Mouse (Mus musculus) layer of hippocampus, adult 8-10 months (tissue): ENCODE measurements around the gene 1700017N19Rik. TPM values are rescaled to one million over a fixed set of nuclear protein-coding genes. Genes with fewer than 3 reads are reported as not detected.
"Not testable (repeated sequence)": the region's sequence is repeated elsewhere in the genome, so short reads cannot be mapped to it uniquely, and the experiment has no call there.

Experiments
- DNase-seq, 2 experiments: peaks; one replicate each; pipeline ENCODE4 v3.0.0; 2022; ENCODE audit warnings: low spot score in 2 of 2
- total RNA-seq, 4 experiments: library from RNA; stranded (reverse); gene quantifications; 2 replicates each; pipeline ENCODE4 v1.2.4; 2022

1700017N19Rik gene
- not detected for total RNA-seq

DNA sequence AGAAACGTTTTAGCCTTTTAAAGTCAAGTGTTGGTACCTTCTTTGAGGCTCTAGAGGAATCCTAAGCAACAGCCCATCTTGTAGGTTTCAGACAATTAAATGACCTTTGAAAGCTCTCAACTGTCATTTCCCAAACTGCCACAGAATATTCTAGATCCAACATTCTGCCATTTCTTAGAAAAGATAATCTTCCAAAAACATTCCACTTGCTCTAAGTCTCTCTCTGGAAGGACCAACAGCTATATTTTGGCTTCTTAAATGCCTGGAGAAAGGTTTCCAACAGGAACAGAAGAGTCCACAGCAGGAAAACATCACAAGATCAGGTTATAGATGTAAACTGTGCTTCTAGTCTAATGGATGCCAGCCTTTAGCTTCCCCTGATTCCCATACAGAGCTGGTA lies at the start of gene 1700017N19Rik, which contains the start of gene 4930430F08Rik:
1700017N19Rik (plus strand) TSS at position 162 of the 400 bp plus-strand sequence.
4930430F08Rik (minus strand) TSS at position 101 of the 400 bp plus-strand sequence.
- no peak for DNase-seq

- DNase-seq = no peak
Observed at GRCm38 (mm10) chr10:100556566-100557175, 33.6 kb upstream of the 1700017N19Rik start.

- DNase-seq = not testable (repeated sequence)
Observed at GRCm38 (mm10) chr10:100560194-100560883, 29.9 kb upstream of the 1700017N19Rik start.

DNA sequence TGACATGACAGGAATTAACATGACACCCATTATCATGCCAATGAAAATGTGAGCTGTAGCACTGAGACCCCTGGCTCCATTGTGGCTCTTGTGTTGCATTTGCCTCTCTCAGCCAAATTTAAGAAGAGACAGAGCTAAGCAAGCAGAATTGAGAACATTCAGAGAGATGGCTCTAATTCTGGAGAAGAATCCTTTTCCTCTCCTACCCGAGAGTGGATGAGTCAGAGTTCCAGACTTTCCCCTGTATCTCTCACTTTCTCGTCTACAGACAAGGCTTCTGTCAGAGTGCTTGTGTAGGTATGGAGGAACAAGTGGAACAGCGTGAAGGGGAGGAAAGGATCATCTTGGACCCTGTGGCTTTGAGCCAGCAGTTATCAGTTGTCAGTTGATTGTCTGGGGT lies 26.2 kb upstream of the 1700017N19Rik start:
- DNase-seq = no peak

GRCm38 (mm10) chr10:100571707-100572106 lies 18.6 kb upstream of the 1700017N19Rik start:
- DNase-seq = no peak

- no peak for DNase-seq
Observed at GRCm38 (mm10) chr10:100574505-100575149, 15.7 kb upstream of the 1700017N19Rik start.

DNA sequence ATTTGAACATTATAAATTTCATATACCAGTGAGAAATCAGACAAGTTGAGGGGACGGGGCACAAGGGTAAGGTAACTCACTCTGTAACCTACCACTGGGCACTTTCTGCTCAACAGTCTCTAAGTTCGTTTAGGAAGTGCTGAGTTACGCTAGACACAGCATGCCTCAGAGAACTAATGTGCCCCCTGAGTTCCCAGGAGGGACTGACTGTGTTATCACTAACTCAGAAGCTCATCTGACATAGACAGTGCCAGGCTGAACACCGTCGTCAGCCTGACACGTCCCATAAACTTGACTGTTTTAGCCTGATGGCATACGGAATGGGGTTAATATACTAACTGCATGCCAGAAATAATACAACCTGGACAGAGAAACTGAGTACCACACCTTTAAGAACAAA lies 15.0 kb upstream of the 1700017N19Rik start:
- DNase-seq = no peak

DNA sequence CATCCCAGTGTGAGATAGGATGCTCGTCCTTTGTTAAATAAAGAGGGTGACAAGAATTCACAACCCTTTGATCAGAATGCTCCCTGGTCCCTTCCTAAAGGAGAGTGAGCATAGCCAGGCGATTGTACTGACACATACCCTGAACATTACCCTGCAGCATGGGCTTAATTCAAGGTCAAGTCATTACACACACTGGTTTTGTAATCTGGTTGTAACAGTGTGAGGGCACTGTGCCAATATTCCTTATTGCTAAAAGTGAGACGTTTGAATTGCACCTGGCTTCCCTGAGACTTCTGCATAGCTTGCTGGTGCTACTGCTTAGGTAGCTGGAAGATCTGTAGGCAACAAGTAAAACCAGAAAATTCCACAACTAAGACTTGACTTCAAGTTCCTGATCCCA lies 6.1 kb upstream of the 1700017N19Rik start:
- DNase-seq = no peak

DNA sequence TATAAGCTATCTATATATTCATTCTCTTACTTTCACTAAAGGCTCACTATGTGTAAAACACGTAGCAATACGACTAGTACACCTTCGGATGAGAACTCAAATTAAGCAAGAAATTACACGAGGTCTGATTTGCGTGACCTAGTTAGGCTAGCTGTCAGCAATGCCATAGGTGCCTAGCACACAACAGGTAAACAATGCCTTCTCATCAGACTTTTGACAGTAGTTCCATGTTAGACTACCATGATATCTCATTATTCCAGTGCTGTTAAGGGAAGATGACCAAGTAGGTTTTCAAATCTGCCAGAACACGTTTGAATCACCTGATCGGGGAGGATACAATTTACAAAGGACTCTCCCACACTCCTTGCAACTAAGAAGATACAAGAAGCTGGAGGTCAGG lies 1.8 kb upstream of the 1700017N19Rik start:
- no peak for DNase-seq

- DNase-seq = peak; percentile 87 to 88
Observed at GRCm38 (mm10) chr10:100588932-100589388, 1.3 kb upstream of the 1700017N19Rik start.

GRCm38 (mm10) chr10:100598339-100598738 lies 8.1 kb downstream of the 1700017N19Rik start:
- DNase-seq = no peak

DNA sequence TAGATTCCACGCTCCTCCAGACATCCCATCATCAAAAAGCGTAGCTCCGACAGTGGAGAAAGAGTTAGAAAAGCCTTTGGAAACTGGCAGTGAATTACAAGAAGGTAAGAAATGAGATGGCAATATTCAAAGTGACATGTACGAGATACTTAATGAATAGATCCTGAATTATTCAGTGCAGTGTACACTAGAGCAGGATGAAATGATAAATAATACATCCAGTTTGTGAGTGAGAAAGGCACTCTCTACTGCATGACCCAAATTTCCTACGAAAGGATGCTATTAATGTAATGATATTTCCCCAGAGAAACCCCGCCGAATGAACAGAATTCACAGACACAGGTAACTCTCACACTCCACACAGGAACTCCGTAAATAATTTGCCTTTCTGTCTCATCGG lies 13.2 kb downstream of the 1700017N19Rik start:
- no peak for DNase-seq

- DNase-seq = no peak
Observed at GRCm38 (mm10) chr10:100604254-100604653, 14.0 kb downstream of the 1700017N19Rik start.

DNA sequence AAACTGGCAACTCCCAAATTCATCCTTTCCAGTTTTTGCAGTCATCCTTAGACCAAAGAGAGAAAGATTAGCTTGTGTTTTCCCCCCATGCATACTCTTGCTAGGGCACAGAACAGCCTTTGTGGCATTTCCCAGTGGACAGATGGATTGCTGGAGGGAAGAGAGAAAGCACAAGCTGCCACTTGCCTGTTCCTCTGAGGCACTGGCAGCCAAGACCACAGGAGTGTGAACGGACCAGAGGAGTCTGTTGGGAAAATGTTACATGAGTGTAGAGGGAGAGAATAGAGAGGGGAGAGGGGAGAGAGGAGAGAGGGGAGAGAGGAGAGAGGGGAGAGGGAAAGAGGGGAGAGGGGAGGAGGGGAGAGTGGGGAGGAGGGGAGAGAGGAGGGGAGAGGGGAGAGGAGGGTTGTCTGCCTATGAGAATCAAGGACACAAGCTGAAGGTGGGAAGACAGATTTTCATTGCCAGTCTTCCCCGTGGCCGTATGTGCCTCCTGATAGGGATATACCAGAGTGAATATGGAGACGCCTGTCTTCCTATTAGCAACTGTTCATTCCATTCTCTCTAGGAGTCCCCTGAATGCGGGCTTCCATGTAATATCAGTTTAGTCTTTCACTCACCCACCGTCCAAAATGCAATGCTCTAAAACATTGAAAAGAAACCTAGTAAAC lies 27.1 kb downstream of the 1700017N19Rik start:
- DNase-seq = peak; percentile 11 to 28

DNA sequence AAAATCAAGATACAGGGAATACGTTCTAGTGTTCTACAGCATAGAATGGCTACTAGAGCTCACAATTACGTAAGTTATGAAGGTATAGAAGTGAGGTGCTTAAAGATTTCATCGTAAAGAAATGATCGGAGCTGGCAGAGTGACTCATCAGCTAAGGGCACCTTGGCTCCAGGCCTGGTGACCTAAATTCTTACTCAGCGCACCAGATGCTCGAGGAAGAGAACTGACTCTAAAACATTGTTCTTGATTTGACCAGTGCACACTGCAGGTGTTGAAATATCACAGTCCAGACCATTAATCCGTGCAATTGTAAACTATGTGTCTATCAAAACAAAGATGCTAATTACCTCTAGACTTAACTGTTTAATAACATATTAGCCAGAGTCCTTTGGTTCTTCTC lies 29.2 kb downstream of the 1700017N19Rik start:
- no peak for DNase-seq

- DNase-seq = no peak
Observed at GRCm38 (mm10) chr10:100620040-100620439, 29.8 kb downstream of the 1700017N19Rik start.

DNA sequence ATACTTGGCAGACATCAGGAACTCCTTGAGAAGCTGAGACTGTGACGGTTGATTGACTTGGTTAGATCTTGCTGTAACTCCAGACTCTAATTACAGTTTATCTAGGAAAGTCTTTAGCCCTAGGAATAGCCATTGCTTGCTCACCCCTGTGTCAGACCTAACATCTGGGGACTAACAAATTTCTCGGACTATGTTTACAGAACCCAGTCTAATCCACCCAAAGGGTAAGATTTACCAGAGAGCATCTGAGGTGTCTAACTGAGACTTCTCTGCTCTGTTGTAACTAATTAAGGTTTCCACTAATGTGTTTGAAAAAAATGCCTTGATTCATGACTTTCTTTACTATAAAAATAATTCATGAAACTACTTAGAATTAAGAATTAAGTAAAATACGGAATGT lies 32.2 kb downstream of the 1700017N19Rik start:
- DNase-seq = no peak

- DNase-seq = peak; percentile 19 to 64
Observed at GRCm38 (mm10) chr10:100629762-100630438, 39.6 kb downstream of the 1700017N19Rik start.

- no peak for DNase-seq
Observed at GRCm38 (mm10) chr10:100642887-100643286, 52.6 kb downstream of the 1700017N19Rik start.

DNA sequence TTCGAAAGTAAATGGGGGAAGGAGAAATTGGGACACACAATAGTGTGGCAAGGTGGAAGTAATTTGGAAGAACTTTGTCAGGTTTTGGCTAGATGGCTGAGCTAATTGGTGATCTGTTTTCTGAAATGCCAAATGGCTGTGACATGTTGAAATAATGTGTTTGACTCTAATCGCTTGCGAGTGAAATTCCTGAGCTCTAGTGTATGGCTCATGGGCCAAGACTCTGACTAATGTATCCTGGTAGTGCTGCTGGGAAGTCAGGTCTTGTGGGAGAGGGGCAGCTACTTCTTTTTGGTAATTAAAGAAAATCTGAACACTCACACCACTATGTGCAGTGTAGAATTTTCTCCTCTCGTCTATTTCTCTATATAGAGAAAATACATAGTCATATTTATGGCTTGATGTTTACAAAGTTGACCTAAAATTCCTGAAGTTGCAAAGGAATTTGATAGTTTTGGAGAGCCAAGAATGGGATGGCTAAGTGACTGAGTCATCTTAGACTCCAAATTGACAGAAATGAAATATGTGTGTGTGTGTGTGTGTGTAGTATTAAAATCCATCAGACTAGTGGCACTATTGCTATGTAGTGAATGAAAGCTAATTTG lies 55.1 kb downstream of the 1700017N19Rik start:
- no peak for DNase-seq

- no peak for DNase-seq
Observed at GRCm38 (mm10) chr10:100654183-100654582, 63.9 kb downstream of the 1700017N19Rik start.
